Mouse (Mus musculus) adrenal gland, postnatal 4 days (tissue): ENCODE measurements at regions not wholly inside any gene's neighbourhood (a gene's known extent, or its start where the extent isn't known, plus 50 kb on each side); places are given as distances from the start of the nearest gene placed in this dataset.

Experiments used
- DNase-seq, 2 experiments: peaks; one replicate each; pipeline ENCODE4 v3.0.0; 2021 to 2022; ENCODE audit warnings: low spot score in 2 of 2, mixed read lengths in 2 of 2

GRCm38 (mm10) chr13:110450526-110450925 is 55.7 kb downstream of the Plk2 start:
- no peak for DNase-seq

GRCm38 (mm10) chr13:110452009-110452525 is 57.2 kb downstream of the Plk2 start:
- no peak for DNase-seq

GRCm38 (mm10) chr13:110455085-110455484 is 60.2 kb downstream of the Plk2 start:
- DNase-seq: no peak

- DNase-seq: no peak
Measured at GRCm38 (mm10) chr13:110455569-110456196, 60.8 kb downstream of the Plk2 start.

GRCm38 (mm10) chr13:110458701-110459100 is 63.9 kb downstream of the Plk2 start:
- no peak for DNase-seq

GRCm38 (mm10) chr13:110461581-110461980 is 66.7 kb downstream of the Plk2 start:
- DNase-seq: no peak

GRCm38 (mm10) chr13:110471526-110471925 is 76.7 kb downstream of the Plk2 start:
- no peak for DNase-seq

GRCm38 (mm10) chr13:110477709-110478108 is 82.9 kb downstream of the Plk2 start:
- no peak for DNase-seq

GRCm38 (mm10) chr13:110484358-110484940 is 89.6 kb downstream of the Plk2 start:
- DNase-seq: no peak

- DNase-seq: no peak
Measured at GRCm38 (mm10) chr13:110485515-110485914, 90.7 kb downstream of the Plk2 start.

GRCm38 (mm10) chr13:110490166-110490565 is 95.3 kb downstream of the Plk2 start:
- DNase-seq: no peak

- DNase-seq: no peak
Measured at GRCm38 (mm10) chr13:110492296-110493001, 97.6 kb downstream of the Plk2 start.

GRCm38 (mm10) chr13:110493002-110493552 is 98.2 kb downstream of the Plk2 start:
- no peak for DNase-seq

GRCm38 (mm10) chr13:110497461-110497860 is 102.6 kb downstream of the Plk2 start:
- no peak for DNase-seq

- no peak for DNase-seq
Measured at GRCm38 (mm10) chr13:110507814-110508362, 113.0 kb downstream of the Plk2 start.

GRCm38 (mm10) chr13:110517986-110518385 is 123.1 kb downstream of the Plk2 start:
- DNase-seq: no peak

GRCm38 (mm10) chr13:110522974-110523373 is 128.1 kb downstream of the Plk2 start:
- no peak for DNase-seq

GRCm38 (mm10) chr13:110527681-110528080 is 132.8 kb downstream of the Plk2 start:
- no peak for DNase-seq

- DNase-seq: no peak
Measured at GRCm38 (mm10) chr13:110529624-110530023, 134.8 kb downstream of the Plk2 start.

- no peak for DNase-seq
Measured at GRCm38 (mm10) chr13:110534320-110534764, 139.5 kb downstream of the Plk2 start.

GRCm38 (mm10) chr13:110535785-110536184 is 140.9 kb downstream of the Plk2 start:
- no peak for DNase-seq
